Mouse (Mus musculus) cerebellum, adult 8-10 months (tissue): ENCODE data around the gene Cldn13.
"Not testable (repeated sequence)": the region's sequence is repeated elsewhere in the genome, so short reads cannot be mapped to it uniquely, and the experiment has no call there.

Experiments used
- DNase-seq: peaks from one replicate; pipeline ENCODE4 v3.0.0; 2022

Gene Cldn13

GRCm38 (mm10) chr5:134915311-134915710 lies at the start of gene Cldn13:
TSS of gene Cldn13 (minus strand) at chr5:134915526.
- DNase-seq = no peak

GRCm38 (mm10) chr5:134964655-134965054 lies 49.3 kb upstream of the Cldn13 start:
- not testable (repeated sequence) for DNase-seq

- DNase-seq = no peak
These were observed 48.2 kb upstream of the Cldn13 start for GRCm38 (mm10) chr5:134963546-134963945.

GRCm38 (mm10) chr5:134961519-134961918 lies 46.2 kb upstream of the Cldn13 start:
- no peak for DNase-seq

- no peak for DNase-seq
These were observed 45.1 kb upstream of the Cldn13 start for GRCm38 (mm10) chr5:134960430-134960829.

GRCm38 (mm10) chr5:134959114-134959513 lies 43.8 kb upstream of the Cldn13 start:
- DNase-seq = no peak

DNA sequence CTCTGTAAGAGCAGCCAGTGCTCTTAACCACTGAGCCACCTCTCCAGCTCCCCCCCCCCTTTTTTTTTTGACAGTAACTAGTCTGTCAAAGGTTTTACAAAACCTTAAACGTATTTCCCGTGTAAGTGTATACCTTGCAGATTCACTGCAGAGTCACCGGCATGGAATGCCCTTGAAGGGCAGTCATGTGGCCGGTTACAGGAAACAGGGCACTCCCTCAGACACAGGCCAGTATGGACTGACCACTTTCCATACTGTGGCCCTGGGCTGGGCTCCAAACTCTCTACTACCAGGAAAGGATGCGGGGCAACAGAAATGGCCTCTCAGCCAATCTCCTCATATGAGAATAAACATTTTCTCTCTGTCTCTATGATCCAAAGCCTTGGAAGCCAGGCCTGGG lies 40.2 kb upstream of the Cldn13 start:
- no peak for DNase-seq

GRCm38 (mm10) chr5:134951053-134951884 lies 35.9 kb upstream of the Cldn13 start:
- no peak for DNase-seq

GRCm38 (mm10) chr5:134948085-134948439 lies 32.7 kb upstream of the Cldn13 start:
- DNase-seq = no peak

GRCm38 (mm10) chr5:134947420-134948084 lies 32.2 kb upstream of the Cldn13 start:
- no peak for DNase-seq

- no peak for DNase-seq
These were observed 31.5 kb upstream of the Cldn13 start, which contains the start of gene Cldn4 for GRCm38 (mm10) chr5:134946857-134947255. TSS of gene Cldn4 (minus strand) at chr5:134946934.

DNA sequence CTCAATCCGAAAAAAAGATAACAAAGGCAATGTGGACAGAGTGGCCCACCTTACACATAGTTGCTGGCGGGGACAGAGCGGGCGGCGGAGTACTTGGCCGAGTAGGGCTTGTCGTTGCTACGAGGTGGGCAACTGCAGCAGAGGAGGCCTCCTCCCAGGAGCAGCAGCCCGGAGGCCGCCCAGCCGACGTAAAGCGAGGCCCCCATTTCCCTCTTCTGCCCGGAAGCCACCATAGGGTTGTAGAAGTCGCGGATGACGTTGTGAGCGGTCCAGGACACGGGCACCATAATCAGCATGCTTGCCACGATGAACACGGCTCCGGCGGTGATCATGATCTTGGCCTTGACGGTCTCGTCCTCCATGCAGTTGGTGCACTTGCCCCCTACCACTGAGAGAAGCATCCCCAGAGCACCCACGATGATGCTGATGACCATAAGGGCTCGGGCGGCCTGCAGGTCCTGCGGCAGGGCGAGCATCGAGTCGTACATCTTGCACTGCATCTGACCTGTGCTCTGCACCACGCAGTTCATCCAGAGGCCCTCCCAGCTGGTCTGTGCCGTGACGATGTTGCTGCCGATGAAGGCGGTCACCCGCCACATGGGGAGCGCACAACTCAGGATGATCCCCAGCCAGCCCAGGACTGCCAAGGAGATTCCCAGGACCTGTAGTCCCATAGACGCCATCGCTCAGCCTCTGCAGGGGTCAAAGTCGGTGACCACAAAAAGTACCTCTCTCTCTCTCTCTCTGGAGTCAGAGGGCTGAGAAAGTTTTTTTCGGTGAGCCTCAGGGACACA lies 30.9 kb upstream of the Cldn13 start:
- no peak for DNase-seq

DNA sequence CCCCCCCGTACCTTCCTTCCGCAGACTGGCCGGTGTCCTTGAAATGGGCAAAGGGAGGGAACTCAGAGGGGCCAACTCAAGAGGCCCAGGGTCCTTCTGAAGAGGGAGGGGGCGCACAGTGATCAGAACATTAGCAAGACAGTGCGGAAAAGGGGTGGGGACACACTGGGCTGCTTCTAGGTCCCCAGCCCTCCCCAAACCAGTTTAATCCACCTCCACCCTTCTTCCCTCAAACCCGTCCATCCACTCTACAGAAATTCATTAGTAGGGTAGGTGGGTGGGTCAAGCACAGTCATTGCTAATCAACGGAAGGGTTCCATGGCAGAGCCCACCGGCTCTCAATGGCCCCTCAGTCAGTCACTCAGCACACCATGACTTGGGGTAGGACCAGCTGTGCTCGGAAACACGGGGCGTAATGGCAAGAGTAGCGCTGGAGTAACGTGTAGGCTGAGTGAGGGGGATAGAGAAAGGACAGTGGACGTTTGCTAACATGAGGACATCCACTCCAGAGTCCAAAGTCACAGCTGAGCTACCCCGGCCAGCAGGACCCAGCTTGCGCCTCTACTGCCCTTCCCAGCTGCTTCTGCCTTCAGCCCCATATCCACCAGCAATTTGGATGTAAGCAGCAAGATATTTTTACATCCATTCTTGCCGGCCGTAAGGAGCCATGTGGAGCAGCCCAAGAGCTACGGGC lies 30.1 kb upstream of the Cldn13 start:
- no peak for DNase-seq

DNA sequence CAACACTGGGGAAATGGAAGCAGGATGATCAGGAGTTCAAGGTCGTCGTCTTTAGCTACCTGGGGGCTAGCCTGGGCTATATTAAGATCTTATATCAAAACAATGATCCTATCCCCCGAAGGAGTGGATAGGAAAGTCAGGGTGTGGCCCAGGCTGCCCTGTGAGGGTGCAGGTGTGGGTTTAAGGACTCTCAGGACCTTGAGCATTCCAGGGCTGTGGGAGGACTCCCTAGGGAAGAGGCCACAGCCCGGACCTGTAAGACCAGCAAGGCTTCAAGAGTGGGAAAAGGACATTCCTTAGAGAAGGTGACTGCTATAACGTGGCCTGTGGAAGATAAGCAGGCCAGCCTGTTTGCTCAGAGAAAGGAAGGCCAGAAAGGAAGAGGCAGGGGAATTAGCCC lies 28.9 kb upstream of the Cldn13 start:
- no peak for DNase-seq

- no peak for DNase-seq
These were observed 27.4 kb upstream of the Cldn13 start for GRCm38 (mm10) chr5:134942740-134943139.

DNA sequence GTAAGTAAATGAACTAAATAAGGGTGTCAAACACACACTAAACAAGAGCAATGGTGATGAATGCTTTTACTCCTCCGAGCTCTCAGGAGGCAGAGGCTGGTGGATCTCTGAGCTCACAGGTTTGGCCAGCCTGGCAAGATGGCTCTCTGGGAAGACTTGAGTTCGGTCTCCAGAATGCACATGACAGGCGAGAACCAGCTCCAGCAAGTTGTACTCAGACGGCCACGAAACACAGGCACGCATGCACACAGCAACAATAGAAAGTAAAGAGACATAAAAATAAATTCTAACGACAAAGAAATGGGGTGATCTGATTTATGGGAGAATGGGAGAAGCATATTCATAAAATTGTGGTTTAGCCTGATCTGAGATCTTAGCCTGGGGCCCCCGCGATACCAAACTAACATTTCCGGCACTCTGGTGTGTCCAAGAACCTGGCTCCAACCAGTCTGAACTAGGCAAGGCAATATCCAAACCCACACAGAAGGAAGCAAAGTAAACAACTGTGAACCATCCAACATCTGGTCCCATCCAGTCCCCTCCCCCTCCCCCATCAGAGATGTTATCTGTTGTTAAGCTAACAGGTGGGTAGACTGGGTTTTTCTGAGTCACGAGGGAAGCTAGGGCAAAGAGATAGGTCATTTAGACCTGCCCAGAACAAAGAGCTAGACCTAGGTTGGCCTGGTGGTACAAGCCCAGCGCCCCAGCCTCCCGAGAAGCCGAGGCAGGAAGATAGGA lies 26.3 kb upstream of the Cldn13 start:
- no peak for DNase-seq

- DNase-seq = not testable (repeated sequence)
These were observed 24.2 kb upstream of the Cldn13 start for GRCm38 (mm10) chr5:134939554-134939953.

DNA sequence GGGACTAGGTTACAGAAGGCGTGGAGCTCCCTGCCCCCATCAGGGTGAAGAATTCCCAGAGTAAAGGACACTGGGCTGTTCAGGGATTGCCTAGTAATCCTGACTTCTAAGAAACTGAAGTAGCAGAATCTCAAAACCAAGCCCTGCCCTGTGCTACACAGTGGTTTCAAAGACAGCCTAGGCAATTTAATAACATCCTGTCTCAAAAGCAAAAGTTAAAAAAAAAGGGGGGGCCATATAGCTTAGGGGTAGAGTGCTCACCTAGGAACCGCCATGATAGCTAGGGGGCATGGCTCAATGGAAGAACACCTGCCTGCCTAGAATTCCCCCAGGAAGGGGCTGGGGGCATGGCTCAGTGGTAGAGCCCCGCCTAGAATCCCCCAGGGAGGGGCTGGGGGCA lies 23.7 kb upstream of the Cldn13 start:
- no peak for DNase-seq

DNA sequence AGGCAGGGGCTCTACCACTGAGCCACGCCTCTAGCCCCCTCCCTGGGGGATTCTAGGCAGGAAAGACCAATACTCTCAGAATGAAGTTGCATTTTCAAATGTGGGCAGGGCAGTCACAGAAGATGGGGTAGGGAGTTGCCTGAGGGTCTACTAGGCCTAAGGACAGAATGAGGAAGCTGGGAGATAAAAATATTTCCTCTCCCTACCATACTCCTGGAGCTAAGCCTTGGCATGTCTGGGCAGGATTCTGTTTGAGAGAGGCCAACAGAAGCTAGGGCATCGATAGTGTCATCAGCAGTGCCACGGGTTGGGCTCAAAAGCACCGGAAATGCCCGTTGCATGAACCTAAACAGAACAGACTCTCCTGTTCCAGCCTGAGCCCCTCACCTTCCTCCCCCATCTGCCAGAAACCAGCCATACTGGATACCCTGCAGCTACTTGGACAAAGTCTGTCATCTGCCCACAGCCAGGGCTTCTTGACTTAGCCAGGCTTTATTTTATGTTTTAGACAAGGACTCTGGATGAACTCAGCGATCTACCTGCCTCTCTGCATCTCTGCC lies 21.4 kb upstream of the Cldn13 start:
- DNase-seq = no peak

- no peak for DNase-seq
These were observed 20.7 kb upstream of the Cldn13 start for GRCm38 (mm10) chr5:134936051-134936450.

DNA sequence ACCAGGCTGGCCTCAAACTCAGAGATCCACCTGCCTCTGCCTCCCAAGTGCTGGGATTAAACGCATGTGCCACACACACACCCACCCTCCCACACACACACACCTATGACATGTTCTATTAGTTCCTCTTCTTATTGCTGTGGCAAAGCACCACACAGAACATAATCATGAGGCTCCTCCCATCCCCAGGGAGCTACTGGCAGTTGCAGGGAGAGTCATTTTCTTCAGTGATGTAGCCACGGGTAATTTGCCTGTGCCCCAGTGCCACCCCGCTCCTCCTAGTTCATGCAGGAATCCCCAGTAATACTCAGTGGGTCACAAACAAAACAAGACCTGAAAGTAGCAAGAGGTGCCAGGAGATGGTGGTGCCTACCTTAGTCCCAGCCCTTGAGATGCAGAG lies 19.3 kb upstream of the Cldn13 start:
- no peak for DNase-seq

GRCm38 (mm10) chr5:134933686-134934085 lies 18.4 kb upstream of the Cldn13 start:
- not testable (repeated sequence) for DNase-seq
